Mouse (Mus musculus): ENCODE data around the gene 9330182O14Rik. TPM values are rescaled to one million over a fixed set of nuclear protein-coding genes. Genes with fewer than 3 reads are reported as not detected.
A peak's percentile ranks its signal among the peaks of the same experiment; 100 is the strongest.

The 9330182O14Rik gene
- polyA plus RNA-seq, 1 experiment from 2014 or later = not detected

DNA sequence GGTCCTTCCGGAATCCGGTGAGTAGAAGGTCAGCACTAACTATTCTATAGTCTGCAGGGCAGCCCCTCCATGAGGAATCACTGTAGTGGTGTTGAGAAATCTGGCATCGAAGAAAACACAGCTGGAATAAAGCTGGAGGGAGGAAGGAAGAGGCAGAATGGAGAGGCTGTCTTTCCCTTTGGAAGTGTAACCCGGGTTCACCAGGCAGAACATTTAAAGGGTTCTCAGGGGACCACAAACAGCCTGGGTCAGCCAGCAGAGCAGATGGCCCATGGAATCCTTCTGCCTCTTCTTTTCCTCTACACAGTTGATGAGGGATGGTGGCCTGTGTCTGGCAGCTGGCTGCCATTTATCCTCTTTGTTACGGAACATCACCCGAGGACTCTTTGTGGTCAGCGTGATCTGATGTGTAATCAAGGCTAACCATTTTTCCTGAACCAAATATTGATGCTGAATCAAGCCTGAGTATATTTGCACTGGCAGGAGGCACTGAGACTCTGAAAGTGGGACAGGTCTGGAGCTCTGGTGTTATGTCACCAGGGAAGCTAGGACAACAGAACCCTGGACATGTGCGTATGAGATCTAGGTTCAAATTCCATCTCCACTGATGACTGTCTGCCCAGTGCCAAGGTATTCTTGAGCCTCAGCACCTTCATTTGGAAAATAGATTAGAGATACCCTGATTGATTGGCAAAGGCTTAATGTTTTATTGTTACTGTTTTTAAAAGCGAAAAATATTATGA, 9.8 kb upstream of the 9330182O14Rik start:
- 61% methylated on average over 9 of the region's 9 CpGs for WGBS
- Histone ChIP-seq H3K27me3 (replicated peaks; ENCODE audit: insufficient read depth, low read length) (no peaks in the 10 kb centered on the region), H3K36me3 (ENCODE audit: insufficient read depth, low read length) (no peaks in the 10 kb centered on the region), H3K4me3 (ENCODE audit: low read depth, low read length) (no peak overlapping the region), H3K4me1 (ENCODE audit: insufficient read depth, low read depth, low read length) (no peaks in the 10 kb centered on the region), H3K9me3 (ENCODE audit: low read length) (no peaks in the 10 kb centered on the region), H3K27ac (ENCODE audit: low read length) (no peak overlapping the region), H3K4me2 (replicated peaks; ENCODE audit: low read depth, low read length) (no peak overlapping the region), H3K9ac (replicated peaks; ENCODE audit: low read depth) (no peak overlapping the region)
- DNase-seq (ENCODE audit: low spot score) = peak; percentile 47
- peak; percentile 76 for ATAC-seq
- TF ChIP-seq EP300 (IDR thresholded peaks at IDR 0.05) = no peak

- no peak for ATAC-seq
- Histone ChIP-seq H3K4me3 (ENCODE audit: low read depth, low read length) (no peak overlapping the region), H3K4me1 (ENCODE audit: insufficient read depth, low read depth, low read length) (no peaks in the 10 kb centered on the region), H3K27me3 (replicated peaks; ENCODE audit: insufficient read depth, low read length) (no peaks in the 10 kb centered on the region), H3K9me3 (ENCODE audit: low read length) (no peaks in the 10 kb centered on the region), H3K4me2 (replicated peaks; ENCODE audit: low read depth, low read length) (no peak overlapping the region), H3K36me3 (ENCODE audit: insufficient read depth, low read length) (no peaks in the 10 kb centered on the region), H3K27ac (ENCODE audit: low read length) (no peak overlapping the region), H3K9ac (replicated peaks; ENCODE audit: low read depth) (no peak overlapping the region)
- DNase-seq (ENCODE audit: low spot score) = no peak
- 31% methylated on average over 5 of the region's 5 CpGs for WGBS
- TF ChIP-seq EP300 (IDR thresholded peaks at IDR 0.05) (no peak), CTCF (IDR thresholded peaks at IDR 0.05) (no peak)
Observed at GRCm38 (mm10) chr15:40129496-40129895, 4.7 kb upstream of the 9330182O14Rik start.

GRCm38 (mm10) chr15:40130880-40131478, 3.2 kb upstream of the 9330182O14Rik start:
- TF ChIP-seq EP300 (IDR thresholded peaks at IDR 0.05) (no peak), CTCF (IDR thresholded peaks at IDR 0.05) (peak; percentile 97)
- DNase-seq (ENCODE audit: low spot score) (peak; percentile 77), ATAC-seq (no peak; the same call in 1 of the 2 replicates)
- 25% methylated on average over 15 of the region's 15 CpGs for WGBS
- Histone ChIP-seq H3K4me1 (ENCODE audit: insufficient read depth, low read depth, low read length) (no peaks in the 10 kb centered on the region), H3K36me3 (ENCODE audit: insufficient read depth, low read length) (no peaks in the 10 kb centered on the region), H3K27ac (ENCODE audit: low read length) (no peak overlapping the region), H3K9ac (replicated peaks; ENCODE audit: low read depth) (no peak overlapping the region), H3K9me3 (ENCODE audit: low read length) (no peaks in the 10 kb centered on the region), H3K4me3 (ENCODE audit: low read depth, low read length) (no peak overlapping the region), H3K4me2 (replicated peaks; ENCODE audit: low read depth, low read length) (no peak overlapping the region), H3K27me3 (replicated peaks; ENCODE audit: insufficient read depth, low read length) (no peaks in the 10 kb centered on the region)

DNA sequence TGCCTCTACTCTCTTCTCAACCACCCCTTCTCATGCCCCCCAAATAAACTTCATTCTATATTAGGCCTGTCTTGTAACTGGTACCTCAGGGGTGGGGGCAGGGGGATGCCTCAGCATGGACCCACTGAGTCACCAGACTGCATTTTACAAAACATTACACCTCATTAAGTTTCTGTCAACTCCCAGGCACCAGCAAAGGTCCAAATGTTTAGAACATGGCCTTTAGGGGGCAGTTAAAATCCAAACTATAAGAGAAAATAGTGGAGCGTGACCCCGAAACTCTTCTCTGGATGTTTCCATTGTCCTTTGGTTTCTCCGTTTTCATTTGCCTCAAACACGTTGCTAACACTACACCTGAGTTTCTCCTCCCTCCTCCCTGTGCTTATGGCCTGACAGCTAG, 1.8 kb upstream of the 9330182O14Rik start:
- no peak overlapping the region for H3K4me3 ChIP-seq (ENCODE audit: low read depth, low read length)
- DNase-seq (ENCODE audit: low spot score) (no peak), ATAC-seq (no peak)
- no peaks in the 10 kb centered on the region for H3K27me3 ChIP-seq (replicated peaks; ENCODE audit: insufficient read depth, low read length)
- H3K36me3 ChIP-seq (ENCODE audit: insufficient read depth, low read length) = no peaks in the 10 kb centered on the region
- H3K4me1 ChIP-seq (ENCODE audit: insufficient read depth, low read depth, low read length) = no peaks in the 10 kb centered on the region
- H3K9me3 ChIP-seq (ENCODE audit: low read length) = no peaks in the 10 kb centered on the region
- TF ChIP-seq CTCF (IDR thresholded peaks at IDR 0.05) = no peak
- no peak for TF ChIP-seq EP300 (IDR thresholded peaks at IDR 0.05)
- WGBS = 69% methylated on average over 4 of the region's 4 CpGs
- H3K9ac ChIP-seq (replicated peaks; ENCODE audit: low read depth) = no peak overlapping the region
- H3K27ac ChIP-seq (ENCODE audit: low read length) = no peak overlapping the region
- H3K4me2 ChIP-seq (replicated peaks; ENCODE audit: low read depth, low read length) = no peak overlapping the region

DNA sequence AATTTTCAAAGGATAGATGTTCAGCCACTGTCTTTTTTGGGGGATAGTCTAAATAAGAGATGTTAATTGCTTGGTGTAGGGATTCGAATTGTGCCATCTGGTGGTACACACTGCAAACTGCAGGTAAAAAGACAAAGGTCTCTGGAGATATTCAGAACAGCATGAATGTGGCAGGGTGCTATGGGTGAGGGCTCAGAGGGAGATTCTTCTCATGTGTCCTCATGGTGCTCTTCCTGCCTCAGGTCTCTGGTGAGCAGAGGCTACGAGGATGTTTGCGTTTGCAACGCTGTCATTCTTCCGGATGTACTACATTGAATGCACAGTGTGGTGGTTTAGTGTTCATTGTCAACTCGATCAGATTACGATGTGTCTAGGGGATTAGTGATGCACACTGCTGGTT, 10.1 kb downstream of the 9330182O14Rik start:
- DNase-seq (ENCODE audit: low spot score) = peak; percentile 36
- TF ChIP-seq EP300 (IDR thresholded peaks at IDR 0.05) (no peak), CTCF (IDR thresholded peaks at IDR 0.05) (peak; percentile 73)
- 49% methylated on average over 7 of the region's 7 CpGs for WGBS
- no peak overlapping the region for H3K27ac ChIP-seq (ENCODE audit: low read length)
- no peaks in the 10 kb centered on the region for H3K27me3 ChIP-seq (replicated peaks; ENCODE audit: insufficient read depth, low read length)
- no peak for ATAC-seq
- no peak overlapping the region for H3K9ac ChIP-seq (replicated peaks; ENCODE audit: low read depth)
- no peaks in the 10 kb centered on the region for H3K4me1 ChIP-seq (ENCODE audit: insufficient read depth, low read depth, low read length)
- no peak overlapping the region for H3K4me2 ChIP-seq (replicated peaks; ENCODE audit: low read depth, low read length)
- H3K36me3 ChIP-seq (ENCODE audit: insufficient read depth, low read length) = no peaks in the 10 kb centered on the region
- H3K4me3 ChIP-seq (ENCODE audit: low read depth, low read length) = no peak overlapping the region
- H3K9me3 ChIP-seq (ENCODE audit: low read length) = no peaks in the 10 kb centered on the region

DNA sequence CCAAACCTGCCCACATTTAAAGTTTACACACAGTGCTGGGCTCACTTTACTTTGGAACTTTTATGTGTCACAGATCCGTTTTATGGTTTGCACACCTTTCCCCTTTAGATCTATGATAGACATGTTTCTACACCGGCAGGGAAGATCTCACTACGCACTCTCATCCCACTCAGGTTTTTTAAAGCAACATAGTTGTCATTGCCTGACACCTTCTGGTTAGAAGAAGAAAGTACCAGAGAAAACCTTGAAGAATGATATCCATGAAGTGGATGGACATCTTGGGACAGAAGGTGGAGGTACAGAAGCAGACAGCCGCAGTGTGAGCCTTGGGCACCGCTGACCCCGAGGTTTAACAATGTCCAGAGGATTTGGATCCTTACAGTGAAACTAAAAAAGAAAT, 23.5 kb downstream of the 9330182O14Rik start:
- H3K4me2 ChIP-seq (replicated peaks; ENCODE audit: low read depth, low read length) = no peak overlapping the region
- no peak overlapping the region for H3K9ac ChIP-seq (replicated peaks; ENCODE audit: low read depth)
- H3K4me1 ChIP-seq (ENCODE audit: insufficient read depth, low read depth, low read length) = no peaks in the 10 kb centered on the region
- H3K27me3 ChIP-seq (replicated peaks; ENCODE audit: insufficient read depth, low read length) = no peaks in the 10 kb centered on the region
- H3K36me3 ChIP-seq (ENCODE audit: insufficient read depth, low read length) = no peaks in the 10 kb centered on the region
- H3K4me3 ChIP-seq (ENCODE audit: low read depth, low read length) = no peak overlapping the region
- no peak overlapping the region for H3K27ac ChIP-seq (ENCODE audit: low read length)
- DNase-seq (ENCODE audit: low spot score) (no peak), ATAC-seq (no peak)
- H3K9me3 ChIP-seq (ENCODE audit: low read length) = no peaks in the 10 kb centered on the region
- 85% methylated on average over 6 of the region's 6 CpGs for whole genome bisulfite sequencing
- TF ChIP-seq CTCF (IDR thresholded peaks at IDR 0.05) (no peak), EP300 (IDR thresholded peaks at IDR 0.05) (no peak)
